Mouse (Mus musculus): ENCODE results near the gene Galnt12. TPM values are rescaled to one million over a fixed set of nuclear protein-coding genes. Genes with fewer than 3 reads are reported as not detected.

Galnt12 gene
- total RNA-seq, 1 experiment, result 4.9 TPM

DNA sequence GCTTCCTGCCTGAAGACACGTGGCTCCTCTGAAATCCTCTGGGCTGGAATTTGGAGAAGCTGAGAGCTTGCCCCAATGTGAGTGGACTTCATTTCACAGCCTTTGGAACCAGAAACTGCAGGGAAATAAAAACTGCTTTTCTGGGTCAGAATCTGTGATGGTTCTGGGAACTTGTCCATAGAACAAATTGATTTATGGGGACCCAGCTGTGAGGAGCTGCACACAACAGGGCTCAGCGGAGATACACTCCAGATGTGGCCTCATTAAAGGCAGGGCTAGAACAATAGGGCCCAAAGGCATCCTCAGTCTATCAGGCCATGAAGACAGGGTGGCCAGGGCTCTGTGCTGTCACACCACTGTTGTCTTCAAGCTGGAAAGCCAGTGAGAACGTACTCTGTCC is 40.7 kb downstream of the Galnt12 start:
- in situ Hi-C loops (cut with MboI; ENCODE audit: low sequenced_read_pairs in 2 of 2, unreplicated experiment in 2 of 2), result no loop called here
- no peaks in the 10 kb centered on the region for H3K9me3 ChIP-seq (ENCODE audit: control insufficient read depth, insufficient read depth, low read depth, low read length)
- H3K4me3 ChIP-seq (ENCODE audit: insufficient read depth in 1 of 2, low read depth in 1 of 2, low read length in 2 of 2, poor library complexity in 1 of 2, severe bottlenecking in 1 of 2), result no peak overlapping the region
- TF ChIP-seq ZNF384 (IDR thresholded peaks at IDR 0.05; ENCODE audit: low read depth, low read length), result no peak
- no peak for TF ChIP-seq MAFK (IDR thresholded peaks at IDR 0.05; ENCODE audit: insufficient read depth, low read depth, low read length)
- TF ChIP-seq HCFC1 (IDR thresholded peaks at IDR 0.05; ENCODE audit: borderline replicate concordance, insufficient read depth, low read length), result no peak
- TF ChIP-seq ZC3H11A (IDR thresholded peaks at IDR 0.05; ENCODE audit: borderline replicate concordance, low read depth, low read length), result no peak
- TF ChIP-seq CHD2 (IDR thresholded peaks at IDR 0.05; ENCODE audit: low read depth, low read length), result no peak
- no peak overlapping the region for H3K9ac ChIP-seq (ENCODE audit: insufficient read depth, low read depth, low read length, poor library complexity, severe bottlenecking)
- no peak for DNase-seq (ENCODE audit: low read depth, low spot score)
- no peak overlapping the region for H3K27ac ChIP-seq (ENCODE audit: insufficient read depth, low read depth, low read length, poor library complexity, severe bottlenecking)
- H3K36me3 ChIP-seq (ENCODE audit: control insufficient read depth, insufficient read depth, low read length, poor library complexity, severe bottlenecking), result no peaks in the 10 kb centered on the region
- peaks cover 0 to 3% of the 10 kb centered on the region in 2 experiments; a peak in 1 of 4 replicates for H3K4me1 ChIP-seq (ENCODE audit: control insufficient read depth in 2 of 2, insufficient read depth in 2 of 2, low read length in 2 of 2, poor library complexity in 1 of 2)

DNA sequence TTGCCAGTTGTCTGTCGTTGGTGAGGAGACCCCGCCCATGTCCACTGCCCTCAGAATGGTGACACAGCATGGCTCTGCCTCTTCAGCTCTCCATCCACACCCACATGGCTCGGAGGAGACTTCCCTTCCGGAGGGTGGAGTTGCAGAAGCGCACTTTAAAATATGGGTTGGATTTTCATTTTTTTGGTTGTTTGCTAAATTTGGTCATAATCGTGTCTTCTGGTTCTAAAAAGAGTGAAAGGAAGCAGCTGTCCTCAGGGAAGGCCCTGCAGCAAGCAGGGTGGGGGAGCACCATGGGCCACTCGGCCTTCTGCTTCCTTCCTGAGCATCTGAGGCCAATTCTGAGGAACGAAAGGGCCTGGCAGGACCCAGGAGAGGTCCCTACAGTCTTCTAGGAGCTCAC is 45.0 kb downstream of the Galnt12 start:
- TF ChIP-seq MAFK (IDR thresholded peaks at IDR 0.05; ENCODE audit: insufficient read depth, low read depth, low read length) (no peak), ZNF384 (IDR thresholded peaks at IDR 0.05; ENCODE audit: low read depth, low read length) (no peak), HCFC1 (IDR thresholded peaks at IDR 0.05; ENCODE audit: borderline replicate concordance, insufficient read depth, low read length) (no peak), CHD2 (IDR thresholded peaks at IDR 0.05; ENCODE audit: low read depth, low read length) (no peak), ZC3H11A (IDR thresholded peaks at IDR 0.05; ENCODE audit: borderline replicate concordance, low read depth, low read length) (no peak)
- in situ Hi-C loops (cut with MboI; ENCODE audit: low sequenced_read_pairs in 2 of 2, unreplicated experiment in 2 of 2), result no loop called here
- H3K27ac ChIP-seq (ENCODE audit: insufficient read depth, low read depth, low read length, poor library complexity, severe bottlenecking), result no peak overlapping the region

DNA sequence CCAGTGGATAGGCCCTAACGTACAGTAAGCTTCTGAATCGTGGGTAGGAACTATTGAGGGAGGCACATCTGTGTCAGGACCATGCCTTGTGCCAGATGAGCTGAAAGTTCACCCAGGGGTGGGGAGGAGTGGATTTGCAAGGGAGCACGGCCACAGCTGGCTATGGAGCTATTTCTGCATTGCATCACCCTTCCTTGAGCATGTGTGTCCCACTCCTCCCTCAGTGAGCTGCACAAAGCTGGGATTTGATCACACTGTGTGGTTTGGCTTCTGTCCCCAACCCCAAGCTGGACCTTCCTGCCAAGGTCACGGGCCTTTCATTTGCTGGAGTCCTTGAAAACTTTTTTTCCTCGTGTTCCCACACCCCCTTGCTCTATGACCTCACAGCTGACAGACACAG is 45.8 kb downstream of the Galnt12 start:
- H3K9me3 ChIP-seq (ENCODE audit: control insufficient read depth, insufficient read depth, low read depth, low read length), result no peaks in the 10 kb centered on the region
- DNase-seq (ENCODE audit: low read depth, low spot score), result no peak
- no peak overlapping the region for H3K4me3 ChIP-seq (ENCODE audit: insufficient read depth in 1 of 2, low read depth in 1 of 2, low read length in 2 of 2, poor library complexity in 1 of 2, severe bottlenecking in 1 of 2)
- TF ChIP-seq CHD2 (IDR thresholded peaks at IDR 0.05; ENCODE audit: low read depth, low read length) (no peak), MAFK (IDR thresholded peaks at IDR 0.05; ENCODE audit: insufficient read depth, low read depth, low read length) (no peak), ZC3H11A (IDR thresholded peaks at IDR 0.05; ENCODE audit: borderline replicate concordance, low read depth, low read length) (no peak), ZNF384 (IDR thresholded peaks at IDR 0.05; ENCODE audit: low read depth, low read length) (no peak), HCFC1 (IDR thresholded peaks at IDR 0.05; ENCODE audit: borderline replicate concordance, insufficient read depth, low read length) (no peak)
- H3K36me3 ChIP-seq (ENCODE audit: control insufficient read depth, insufficient read depth, low read length, poor library complexity, severe bottlenecking), result no peaks in the 10 kb centered on the region
- in situ Hi-C loops (cut with MboI; ENCODE audit: low sequenced_read_pairs in 2 of 2, unreplicated experiment in 2 of 2), result no loop called here
- H3K4me1 ChIP-seq (ENCODE audit: control insufficient read depth in 2 of 2, insufficient read depth in 2 of 2, low read length in 2 of 2, poor library complexity in 1 of 2), result 0 out of 4 replicates have a peak, but pooled peaks cover 0 to 1% of the 10 kb centered on the region in 2 experiments
- H3K9ac ChIP-seq (ENCODE audit: insufficient read depth, low read depth, low read length, poor library complexity, severe bottlenecking), result no peak overlapping the region
- no peak overlapping the region for H3K27ac ChIP-seq (ENCODE audit: insufficient read depth, low read depth, low read length, poor library complexity, severe bottlenecking)

More for the DNA sequence above, 45.0 kb downstream of the Galnt12 start:
- no peaks in the 10 kb centered on the region for H3K9me3 ChIP-seq (ENCODE audit: control insufficient read depth, insufficient read depth, low read depth, low read length)
- H3K4me3 ChIP-seq (ENCODE audit: insufficient read depth in 1 of 2, low read depth in 1 of 2, low read length in 2 of 2, poor library complexity in 1 of 2, severe bottlenecking in 1 of 2), result no peak overlapping the region
- H3K9ac ChIP-seq (ENCODE audit: insufficient read depth, low read depth, low read length, poor library complexity, severe bottlenecking), result no peak overlapping the region
- H3K36me3 ChIP-seq (ENCODE audit: control insufficient read depth, insufficient read depth, low read length, poor library complexity, severe bottlenecking), result no peaks in the 10 kb centered on the region
- no peak for DNase-seq (ENCODE audit: low read depth, low spot score)
- H3K4me1 ChIP-seq (ENCODE audit: control insufficient read depth in 2 of 2, insufficient read depth in 2 of 2, low read length in 2 of 2, poor library complexity in 1 of 2), result 0 out of 4 replicates have a peak, but pooled peaks cover 0 to 1% of the 10 kb centered on the region in 2 experiments

DNA sequence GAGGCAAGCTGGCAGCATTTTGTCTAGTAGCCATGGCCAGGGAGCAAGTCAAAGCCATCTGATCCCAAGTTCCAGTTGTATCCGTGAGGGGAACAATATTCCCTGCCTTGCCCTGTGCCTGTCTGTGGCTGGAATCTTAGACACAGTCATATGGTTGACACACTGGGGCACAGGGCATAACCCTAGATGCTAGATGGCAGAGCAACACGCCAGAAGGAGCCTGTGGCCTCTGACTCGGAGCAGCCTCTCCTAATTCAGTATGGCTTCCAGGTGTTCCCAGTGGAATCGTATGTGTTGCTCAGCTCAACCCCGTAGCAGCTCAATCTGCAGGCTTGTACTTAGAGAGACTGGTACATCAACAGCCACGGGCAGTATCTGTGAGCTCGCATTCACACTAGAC is 46.7 kb downstream of the Galnt12 start:
- no peak for DNase-seq (ENCODE audit: low read depth, low spot score)
- in situ Hi-C loops (cut with MboI; ENCODE audit: low sequenced_read_pairs in 2 of 2, unreplicated experiment in 2 of 2), result no loop called here
- H3K4me3 ChIP-seq (ENCODE audit: insufficient read depth in 1 of 2, low read depth in 1 of 2, low read length in 2 of 2, poor library complexity in 1 of 2, severe bottlenecking in 1 of 2), result no peak overlapping the region
- H3K4me1 ChIP-seq (ENCODE audit: control insufficient read depth in 2 of 2, insufficient read depth in 2 of 2, low read length in 2 of 2, poor library complexity in 1 of 2), result 0 out of 4 replicates have a peak, but pooled peaks cover 0 to 1% of the 10 kb centered on the region in 2 experiments
- no peak for TF ChIP-seq HCFC1 (IDR thresholded peaks at IDR 0.05; ENCODE audit: borderline replicate concordance, insufficient read depth, low read length)
- no peak for TF ChIP-seq ZC3H11A (IDR thresholded peaks at IDR 0.05; ENCODE audit: borderline replicate concordance, low read depth, low read length)
- no peak for TF ChIP-seq ZNF384 (IDR thresholded peaks at IDR 0.05; ENCODE audit: low read depth, low read length)
- no peak for TF ChIP-seq CHD2 (IDR thresholded peaks at IDR 0.05; ENCODE audit: low read depth, low read length)
- TF ChIP-seq MAFK (IDR thresholded peaks at IDR 0.05; ENCODE audit: insufficient read depth, low read depth, low read length), result no peak
- H3K36me3 ChIP-seq (ENCODE audit: control insufficient read depth, insufficient read depth, low read length, poor library complexity, severe bottlenecking), result no peaks in the 10 kb centered on the region
- no peak overlapping the region for H3K27ac ChIP-seq (ENCODE audit: insufficient read depth, low read depth, low read length, poor library complexity, severe bottlenecking)
- no peaks in the 10 kb centered on the region for H3K9me3 ChIP-seq (ENCODE audit: control insufficient read depth, insufficient read depth, low read depth, low read length)
- H3K9ac ChIP-seq (ENCODE audit: insufficient read depth, low read depth, low read length, poor library complexity, severe bottlenecking), result no peak overlapping the region
